Mouse (Mus musculus) layer of hippocampus, adult 18-20 months (tissue): Measurements from ENCODE around the gene Shisa9. TPM values are rescaled to one million over a fixed set of nuclear protein-coding genes. Genes with fewer than 3 reads are reported as not detected.

Experiments
- DNase-seq, 2 experiments: peaks; one replicate each; pipeline ENCODE4 v3.0.0; 2022; ENCODE audit warnings: low spot score in 2 of 2
- total RNA-seq, 2 experiments: library from RNA; stranded (reverse); gene quantifications; 2 replicates each; pipeline ENCODE4 v1.2.3; 2021

Gene Shisa9
- total RNA-seq, 2 experiments from 2014 or later = 54.2 to 55.1 TPM

GRCm38 (mm10) chr16:12307318-12307965 lies 323.5 kb downstream of the Shisa9 start:
- DNase-seq = no peak

DNA sequence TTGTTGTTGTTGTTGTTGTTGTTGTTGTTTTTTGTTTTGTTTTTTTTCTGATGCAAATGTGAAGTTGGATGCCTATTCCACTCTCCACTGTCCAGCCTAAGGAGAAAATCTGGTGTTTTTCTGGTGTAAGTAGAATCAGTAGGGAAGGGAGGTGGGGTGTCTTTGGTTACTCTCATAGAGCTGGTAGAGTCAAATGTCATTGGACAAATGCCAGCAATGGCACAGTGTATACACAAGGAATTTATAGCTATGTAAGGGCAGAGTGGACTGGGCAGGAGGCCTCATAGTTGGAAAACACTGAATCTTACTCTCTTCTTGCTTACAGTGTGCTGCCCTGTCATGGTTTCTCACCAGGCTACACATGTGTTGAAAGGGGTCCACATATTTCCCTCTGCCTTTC lies 325.9 kb downstream of the Shisa9 start:
- no peak for DNase-seq

- DNase-seq = no peak
Measured at GRCm38 (mm10) chr16:12315627-12316026, 331.7 kb downstream of the Shisa9 start.

Other genes with a start within 250 kb of the Shisa9 start
- 10 to 100 TPM; 35.5 to 35.6 TPM for gene Cpped1, start 74.7 kb upstream of the Shisa9 start, total RNA-seq